Mouse (Mus musculus) megakaryocyte, embryonic 14.5 days (primary cell): ENCODE data around the gene Uxt. TPM values are rescaled to one million over a fixed set of nuclear protein-coding genes. Genes with fewer than 3 reads are reported as not detected.

ENCODE experiments used
- H3K27me3 ChIP-seq: replicated peaks from 2 replicates; pipeline ENCODE3; 2012; ENCODE audit warnings: inconsistent platforms
- H3K36me3 ChIP-seq: replicated peaks from 2 replicates; pipeline ENCODE3; 2012; ENCODE audit warnings: low read length, inconsistent platforms, mixed read lengths
- H3K4me1 ChIP-seq: 2 replicates; pipeline ENCODE4 v1.6.1; 2012; ENCODE audit warnings: inconsistent platforms
- H3K4me3 ChIP-seq: replicated peaks from 2 replicates; pipeline ENCODE3; 2012; ENCODE audit warnings: moderate library complexity, mild to moderate bottlenecking, inconsistent platforms
- H3K9me3 ChIP-seq: 2 replicates; pipeline ENCODE4 v1.6.1; 2012; ENCODE audit warnings: inconsistent platforms
- FLI1 ChIP-seq: IDR thresholded peaks from 2 replicates; pipeline ENCODE4 v1.6.1; 2012; ENCODE audit warnings: low read length, inconsistent platforms, mixed read lengths
- GATA1 ChIP-seq: IDR thresholded peaks from 3 replicates; pipeline ENCODE4 v1.6.1; 2012; ENCODE audit warnings: mixed read lengths, low read length, inconsistent platforms, borderline replicate concordance
- polyA plus RNA-seq: library from polyadenylated mRNA; stranded (reverse); fragments of >175 nt; gene quantifications from 2 replicates; pipeline ENCODE4 v1.2.3, GENCODE M21; 2012; ENCODE audit warnings: low replicate concordance; ENCODE audit not compliant: insufficient read depth

The Uxt gene
- polyA plus RNA-seq: 40.1 TPM in 1 of 2 replicates, not detected in the other

GRCm38 (mm10) chrX:20961477-20962378 is at the start of gene Uxt:
TSS of gene Uxt (minus strand) at chrX:20962017.
- peaks cover 35% of the 10 kb centered on the region for H3K36me3 ChIP-seq
- peak within 1 kb of the TSS; percentile 92 for H3K4me3 ChIP-seq
- no peaks in the 10 kb centered on the region for H3K9me3 ChIP-seq
- TF ChIP-seq GATA1 (no peak), FLI1 (no peak)
- H3K4me1 ChIP-seq: peaks cover 3% of the 10 kb centered on the region; the same call in 1 of the 2 replicates
- H3K27me3 ChIP-seq: no peaks in the 10 kb centered on the region

GRCm38 (mm10) chrX:20980901-20981300 is 19.1 kb upstream of the Uxt start:
- Histone ChIP-seq H3K27me3 (no peaks in the 10 kb centered on the region), H3K36me3 (peaks cover 23% of the 10 kb centered on the region), H3K4me1 (no peaks in the 10 kb centered on the region), H3K9me3 (no peaks in the 10 kb centered on the region), H3K4me3 (no peak overlapping the region)
- TF ChIP-seq GATA1 (no peak), FLI1 (no peak)

- Histone ChIP-seq H3K27me3 (peaks cover 1% of the 10 kb centered on the region), H3K4me3 (peak within 1 kb of the TSS; percentile 96), H3K36me3 (peaks cover 26% of the 10 kb centered on the region), H3K9me3 (no peaks in the 10 kb centered on the region), H3K4me1 (peaks cover 24% of the 10 kb centered on the region)
- no peak for TF ChIP-seq FLI1
- TF ChIP-seq GATA1: no peak
These were observed 11.5 kb downstream of the Uxt start, which contains the start of gene Elk1 for GRCm38 (mm10) chrX:20950191-20950880. TSS of gene Elk1 (minus strand) at chrX:20950608.

- TF ChIP-seq GATA1 (no peak), FLI1 (no peak)
- Histone ChIP-seq H3K4me1 (peaks cover 28% of the 10 kb centered on the region), H3K27me3 (peaks cover 1% of the 10 kb centered on the region), H3K36me3 (peaks cover 13% of the 10 kb centered on the region), H3K9me3 (no peaks in the 10 kb centered on the region), H3K4me3 (no peak overlapping the region)
These were observed 15.8 kb downstream of the Uxt start for GRCm38 (mm10) chrX:20946055-20946454.

- H3K27me3 ChIP-seq: peaks cover 24% of the 10 kb centered on the region
- TF ChIP-seq FLI1 (no peak), GATA1 (no peak)
These were observed 29.9 kb downstream of the Uxt start for GRCm38 (mm10) chrX:20931963-20932362.

GRCm38 (mm10) chrX:20931364-20931763 is 30.5 kb downstream of the Uxt start, which contains the start of gene Cfp:
TSS of gene Cfp (minus strand) at chrX:20931555.
- H3K4me3 ChIP-seq: peak within 1 kb of the TSS; percentile 50
- no peak for TF ChIP-seq GATA1
- no peak for TF ChIP-seq FLI1
- no peaks in the 10 kb centered on the region for H3K9me3 ChIP-seq
- H3K27me3 ChIP-seq: peaks cover 25% of the 10 kb centered on the region
- peaks cover 66% of the 10 kb centered on the region for H3K36me3 ChIP-seq
- H3K4me1 ChIP-seq: peaks cover 18% of the 10 kb centered on the region

More at GRCm38 (mm10) chrX:20931963-20932362, 29.9 kb downstream of the Uxt start:
- Histone ChIP-seq H3K9me3 (no peaks in the 10 kb centered on the region), H3K4me1 (peaks cover 18% of the 10 kb centered on the region), H3K36me3 (peaks cover 66% of the 10 kb centered on the region), H3K4me3 (no peak overlapping the region)

GRCm38 (mm10) chrX:20929859-20930258 is 32.0 kb downstream of the Uxt start:
- Histone ChIP-seq H3K36me3 (peaks cover 64% of the 10 kb centered on the region), H3K27me3 (peaks cover 23% of the 10 kb centered on the region), H3K9me3 (no peaks in the 10 kb centered on the region), H3K4me1 (peaks cover 18% of the 10 kb centered on the region), H3K4me3 (no peak overlapping the region)
- TF ChIP-seq GATA1 (no peak), FLI1 (no peak)

GRCm38 (mm10) chrX:20924976-20925375 is 36.8 kb downstream of the Uxt start:
- H3K27me3 ChIP-seq: peaks cover 32% of the 10 kb centered on the region
- TF ChIP-seq GATA1 (no peak), FLI1 (no peak)
- peaks cover 13% of the 10 kb centered on the region for H3K4me1 ChIP-seq
- H3K36me3 ChIP-seq: peaks cover 45% of the 10 kb centered on the region
- H3K4me3 ChIP-seq: no peak overlapping the region
- H3K9me3 ChIP-seq: peaks cover 7% of the 10 kb centered on the region; the same call in 1 of the 2 replicates

GRCm38 (mm10) chrX:20923506-20923905 is 38.3 kb downstream of the Uxt start:
- Histone ChIP-seq H3K27me3 (peaks cover 44% of the 10 kb centered on the region), H3K4me1 (peaks cover 13% of the 10 kb centered on the region), H3K36me3 (peaks cover 36% of the 10 kb centered on the region), H3K9me3 (peaks cover 7% of the 10 kb centered on the region; the same call in 1 of the 2 replicates), H3K4me3 (no peak overlapping the region)
- no peak for TF ChIP-seq GATA1
- no peak for TF ChIP-seq FLI1
